Mouse (Mus musculus) forebrain, postnatal 0 days (tissue): ENCODE measurements at regions not wholly inside any gene's neighbourhood (a gene's known extent, or its start where the extent isn't known, plus 50 kb on each side); places are given as distances from the start of the nearest gene placed in this dataset.

ENCODE experiments used
- ATAC-seq: fragments of 200-750 bp; cut with Nextera tagmentation; 2 replicates; pipeline ENCODE4 v1.8.0; 2017; ENCODE audit warnings: mild to moderate bottlenecking, moderate library complexity
- DNase-seq: peaks from one replicate; pipeline ENCODE4 v3.0.0-alpha.2; 2015
- H3K27ac ChIP-seq: fragments of 300-500 bp; sonication (generic); 2 replicates; pipeline ENCODE4 v1.5.1; 2014; ENCODE audit warnings: low read depth, mild to moderate bottlenecking, antibody characterized with exemption, low read length, moderate library complexity, mixed read lengths
- H3K27me3 ChIP-seq: fragments of 300-500 bp; sonication (generic); 2 replicates; pipeline ENCODE4 v1.6.1; 2014; ENCODE audit warnings: mild to moderate bottlenecking, low read length, mixed read lengths; ENCODE audit not compliant: insufficient read depth
- H3K36me3 ChIP-seq: fragments of 300-500 bp; sonication (generic); 2 replicates; pipeline ENCODE4 v1.6.1; 2014; ENCODE audit warnings: mild to moderate bottlenecking, moderate library complexity; ENCODE audit not compliant: insufficient read depth
- H3K4me1 ChIP-seq: fragments of 300-500 bp; sonication (generic); 2 replicates; pipeline ENCODE4 v1.6.1; 2014; ENCODE audit warnings: antibody characterized with exemption; ENCODE audit not compliant: insufficient read depth
- H3K4me2 ChIP-seq: fragments of 300-500 bp; sonication (generic); 2 replicates; pipeline ENCODE4 v1.6.1; 2014; ENCODE audit warnings: low read depth, mild to moderate bottlenecking, moderate library complexity
- H3K4me3 ChIP-seq: fragments of 300-500 bp; sonication (generic); 2 replicates; pipeline ENCODE4 v1.5.1; 2014; ENCODE audit warnings: low read depth, low read length, mixed read lengths
- H3K9ac ChIP-seq: fragments of 300-500 bp; sonication (generic); 2 replicates; pipeline ENCODE4 v1.6.1; 2014; ENCODE audit warnings: mild to moderate bottlenecking
- H3K9me3 ChIP-seq: fragments of 300-500 bp; sonication (generic); 2 replicates; pipeline ENCODE4 v1.6.1; 2016; ENCODE audit warnings: low read length
- CTCF ChIP-seq: sonication (generic); IDR thresholded peaks from 2 replicates; pipeline ENCODE4 v1.5.1; 2016; ENCODE audit warnings: antibody characterized with exemption, control low read depth, low read depth
- WGBS: fragments of 180-500 bp; shearing (Covaris S2); extraction: QIAGEN DNeasy Blood & Tissue Kit; methylation state at CpG from one replicate; pipeline ENCODE4 v1.1.7; 2014; 5-methylcytosine and 5-hydroxymethylcytosine counted together

DNA sequence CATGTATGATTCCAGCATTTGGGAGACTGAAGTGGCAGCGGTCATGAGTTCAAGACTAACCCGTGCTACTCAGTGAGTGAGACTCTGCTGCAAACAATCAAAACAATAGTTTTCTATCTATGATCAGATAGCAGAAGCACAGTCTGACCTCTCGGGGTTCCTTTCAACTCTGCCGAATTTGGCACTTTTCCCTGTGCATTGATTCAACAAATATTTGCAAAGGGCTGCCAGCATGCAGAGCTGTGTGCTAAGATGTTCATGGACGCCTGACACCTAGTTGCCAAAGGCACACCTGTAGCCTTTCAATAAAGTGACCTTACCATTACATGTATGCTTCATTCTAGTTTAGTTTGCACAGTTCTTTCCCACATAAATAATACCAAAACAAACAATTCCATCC lies 118.7 kb upstream of the Tsc22d2 start:
- WGBS, result 73% methylated on average over 5 of the region's 5 CpGs

DNA sequence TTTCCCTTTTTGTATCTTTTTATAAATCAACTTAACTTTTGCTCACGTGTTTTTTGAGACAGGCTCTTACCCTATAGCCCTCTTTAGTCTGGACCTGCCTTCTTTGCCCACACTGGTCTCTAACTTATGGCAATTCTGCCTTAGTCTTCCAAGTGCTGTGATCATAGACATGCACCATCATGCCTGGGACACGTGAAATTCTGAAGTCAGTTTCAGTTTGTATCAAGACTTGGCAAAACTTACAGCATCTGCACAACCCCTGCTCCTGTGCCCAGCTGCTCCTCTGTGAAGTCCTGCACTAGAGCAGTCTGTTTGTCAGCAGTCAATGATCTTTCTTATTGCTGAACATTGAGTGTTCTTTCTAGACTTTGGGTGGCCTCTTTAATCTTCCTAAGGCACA lies 114.3 kb upstream of the Tsc22d2 start:
- Histone ChIP-seq H3K4me3 (no peak overlapping the region), H3K36me3 (no peaks in the 10 kb centered on the region), H3K9me3 (no peaks in the 10 kb centered on the region), H3K9ac (no peak overlapping the region), H3K27me3 (no peaks in the 10 kb centered on the region), H3K4me1 (no peaks in the 10 kb centered on the region), H3K27ac (no peak overlapping the region), H3K4me2 (no peak overlapping the region)
- no peak for TF ChIP-seq CTCF
- DNase-seq (no peak), ATAC-seq (no peak)
- 72% methylated on average over 2 of the region's 2 CpGs for WGBS

More for the DNA sequence above, 118.7 kb upstream of the Tsc22d2 start:
- Histone ChIP-seq H3K4me2 (no peak overlapping the region), H3K9me3 (no peaks in the 10 kb centered on the region), H3K4me1 (no peaks in the 10 kb centered on the region), H3K9ac (no peak overlapping the region), H3K27ac (no peak overlapping the region), H3K27me3 (no peaks in the 10 kb centered on the region), H3K4me3 (no peak overlapping the region), H3K36me3 (no peaks in the 10 kb centered on the region)
- ATAC-seq (no peak), DNase-seq (no peak)
- no peak for TF ChIP-seq CTCF

GRCm38 (mm10) chr3:58300801-58301485 lies 113.6 kb upstream of the Tsc22d2 start:
- H3K4me2 ChIP-seq, result no peak overlapping the region
- TF ChIP-seq CTCF, result no peak
- no peaks in the 10 kb centered on the region for H3K9me3 ChIP-seq
- no peak for ATAC-seq
- WGBS, result 55% methylated on average over 5 of the region's 5 CpGs
- DNase-seq, result no peak
- H3K9ac ChIP-seq, result no peak overlapping the region
- H3K4me1 ChIP-seq, result no peaks in the 10 kb centered on the region
- no peak overlapping the region for H3K27ac ChIP-seq
- no peaks in the 10 kb centered on the region for H3K27me3 ChIP-seq
- no peak overlapping the region for H3K4me3 ChIP-seq
- H3K36me3 ChIP-seq, result no peaks in the 10 kb centered on the region

DNA sequence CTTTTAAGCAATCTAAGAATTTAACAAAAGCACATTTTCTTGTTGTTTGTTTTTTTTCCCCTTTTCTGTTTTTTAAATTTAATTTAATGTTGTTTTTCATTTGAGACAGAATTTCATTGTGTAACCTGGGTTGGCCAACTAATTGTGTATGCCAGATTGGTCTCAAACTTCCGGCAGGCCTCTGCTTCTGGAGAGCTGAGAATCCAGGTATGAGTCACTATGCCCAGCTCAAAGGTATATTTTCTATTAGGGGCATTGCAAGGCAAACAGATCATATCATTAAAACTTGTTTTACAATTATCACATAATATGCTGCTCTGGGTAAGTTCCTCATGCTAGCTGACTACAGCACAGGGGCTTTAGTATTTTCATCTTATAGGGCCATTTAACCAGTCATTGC lies 112.2 kb upstream of the Tsc22d2 start:
- Histone ChIP-seq H3K4me2 (no peak overlapping the region), H3K36me3 (no peaks in the 10 kb centered on the region), H3K27me3 (no peaks in the 10 kb centered on the region), H3K9ac (no peak overlapping the region), H3K4me1 (no peaks in the 10 kb centered on the region), H3K27ac (no peak overlapping the region), H3K4me3 (no peak overlapping the region), H3K9me3 (no peaks in the 10 kb centered on the region)
- no peak for DNase-seq
- TF ChIP-seq CTCF, result no peak
- ATAC-seq, result no peak
- WGBS, result 90% methylated on average over 1 of the region's 1 CpGs

DNA sequence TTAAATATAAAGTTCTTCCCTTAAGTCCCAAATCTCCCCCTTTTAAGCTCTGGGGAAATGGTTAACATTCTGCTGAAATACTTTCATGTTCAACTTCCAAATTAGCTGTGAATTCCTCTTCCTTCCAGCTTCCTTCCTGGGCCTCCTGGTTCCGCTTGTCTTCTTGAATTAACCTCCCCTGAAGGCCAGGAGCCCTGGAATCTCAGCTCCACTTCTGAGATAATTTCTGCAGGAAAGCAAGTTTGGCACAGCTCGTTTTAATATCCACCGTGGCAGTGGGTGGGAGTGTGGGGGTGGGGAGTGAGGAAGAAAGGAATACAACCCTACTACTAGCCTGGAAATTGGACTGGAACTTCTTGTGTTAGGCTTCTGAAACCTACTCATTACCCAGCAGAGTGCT lies 110.8 kb upstream of the Tsc22d2 start:
- no peaks in the 10 kb centered on the region for H3K4me1 ChIP-seq
- H3K9me3 ChIP-seq, result no peaks in the 10 kb centered on the region
- H3K27ac ChIP-seq, result no peak overlapping the region
- 59% methylated on average over 3 of the region's 3 CpGs for WGBS
- no peak overlapping the region for H3K9ac ChIP-seq
- no peak for DNase-seq
- no peaks in the 10 kb centered on the region for H3K36me3 ChIP-seq
- TF ChIP-seq CTCF, result no peak
- no peaks in the 10 kb centered on the region for H3K27me3 ChIP-seq
- no peak overlapping the region for H3K4me2 ChIP-seq
- H3K4me3 ChIP-seq, result no peak overlapping the region
- ATAC-seq, result no peak

GRCm38 (mm10) chr3:58309601-58310000 lies 104.9 kb upstream of the Tsc22d2 start:
- no peak for ATAC-seq
- Histone ChIP-seq H3K9ac (no peak overlapping the region), H3K4me3 (no peak overlapping the region), H3K9me3 (no peaks in the 10 kb centered on the region), H3K27ac (no peak overlapping the region), H3K4me1 (no peaks in the 10 kb centered on the region), H3K27me3 (no peaks in the 10 kb centered on the region), H3K4me2 (no peak overlapping the region), H3K36me3 (no peaks in the 10 kb centered on the region)
- WGBS, result 74% methylated on average over 8 of the region's 8 CpGs
- no peak for TF ChIP-seq CTCF
- no peak for DNase-seq

GRCm38 (mm10) chr3:58310390-58310789 lies 104.1 kb upstream of the Tsc22d2 start:
- H3K4me3 ChIP-seq, result no peak overlapping the region
- no peaks in the 10 kb centered on the region for H3K27me3 ChIP-seq
- no peak overlapping the region for H3K27ac ChIP-seq
- TF ChIP-seq CTCF, result no peak
- no peak for DNase-seq
- no peak for ATAC-seq
- no peaks in the 10 kb centered on the region for H3K9me3 ChIP-seq
- H3K4me2 ChIP-seq, result no peak overlapping the region
- no peak overlapping the region for H3K9ac ChIP-seq
- H3K4me1 ChIP-seq, result no peaks in the 10 kb centered on the region
- H3K36me3 ChIP-seq, result no peaks in the 10 kb centered on the region
- WGBS, result 91% methylated on average over 4 of the region's 4 CpGs
